Mouse (Mus musculus) embryo, embryonic 11 days (tissue): ENCODE data around the gene Ralgps1.

ENCODE experiments used
- DNase-seq: peaks from one replicate; pipeline ENCODE4 v3.0.0-alpha.2; 2015

The Ralgps1 gene

GRCm38 (mm10) chr2:33274719-33275490 lies 96.4 kb downstream of the Ralgps1 start:
- DNase-seq: no peak

- DNase-seq: no peak
These were observed 98.4 kb downstream of the Ralgps1 start for GRCm38 (mm10) chr2:33272665-33273439.

GRCm38 (mm10) chr2:33271511-33271910 lies 99.8 kb downstream of the Ralgps1 start:
- no peak for DNase-seq

- DNase-seq: no peak
These were observed 100.7 kb downstream of the Ralgps1 start for GRCm38 (mm10) chr2:33270569-33270968.

GRCm38 (mm10) chr2:33269132-33269493 lies 102.2 kb downstream of the Ralgps1 start:
- no peak for DNase-seq

GRCm38 (mm10) chr2:33268384-33269131 lies 102.7 kb downstream of the Ralgps1 start:
- DNase-seq: no peak

GRCm38 (mm10) chr2:33267075-33267474 lies 104.2 kb downstream of the Ralgps1 start:
- DNase-seq: no peak

- DNase-seq: no peak
These were observed 105.5 kb downstream of the Ralgps1 start for GRCm38 (mm10) chr2:33265793-33266192.

- DNase-seq: no peak
These were observed 109.8 kb downstream of the Ralgps1 start for GRCm38 (mm10) chr2:33261475-33261874.

- no peak for DNase-seq
These were observed 110.5 kb downstream of the Ralgps1 start for GRCm38 (mm10) chr2:33260772-33261171.

- DNase-seq: no peak
These were observed 114.3 kb downstream of the Ralgps1 start for GRCm38 (mm10) chr2:33256769-33257537.

GRCm38 (mm10) chr2:33254318-33254985 lies 116.8 kb downstream of the Ralgps1 start:
- DNase-seq: no peak

- peak; percentile 44 for DNase-seq
These were observed 117.6 kb downstream of the Ralgps1 start for GRCm38 (mm10) chr2:33253572-33254190.

- DNase-seq: no peak
These were observed 118.5 kb downstream of the Ralgps1 start for GRCm38 (mm10) chr2:33252751-33253150.

GRCm38 (mm10) chr2:33249922-33250633 lies 121.2 kb downstream of the Ralgps1 start:
- no peak for DNase-seq

- DNase-seq: no peak
These were observed 122.7 kb downstream of the Ralgps1 start for GRCm38 (mm10) chr2:33248549-33248948.

- no peak for DNase-seq
These were observed 124.4 kb downstream of the Ralgps1 start for GRCm38 (mm10) chr2:33246841-33247240.

GRCm38 (mm10) chr2:33245350-33245749 lies 125.9 kb downstream of the Ralgps1 start:
- DNase-seq: no peak

- DNase-seq: no peak
These were observed 126.4 kb downstream of the Ralgps1 start for GRCm38 (mm10) chr2:33244880-33245279.

- DNase-seq: no peak
These were observed 133.7 kb downstream of the Ralgps1 start for GRCm38 (mm10) chr2:33237581-33237980.

- no peak for DNase-seq
These were observed 136.4 kb downstream of the Ralgps1 start for GRCm38 (mm10) chr2:33234848-33235247.
